Mouse (Mus musculus) c-Kit-positive CD71-positive TER-119-positive erythroid progenitor cells, embryonic 14.5 days (primary cell): ENCODE results near the gene Pdss2.
"Not testable (repeated sequence)": the region's sequence is repeated elsewhere in the genome, so short reads cannot be mapped to it uniquely, and the experiment has no call there.

Experiments used
- DNase-seq: peaks from one replicate; pipeline ENCODE4 v3.0.0-alpha.2; 2013; ENCODE audit warnings: low spot score

Pdss2 gene

GRCm38 (mm10) chr10:43244262-43244806 is 23.0 kb downstream of the Pdss2 start:
- no peak for DNase-seq

GRCm38 (mm10) chr10:43245461-43246200 is 24.3 kb downstream of the Pdss2 start:
- no peak for DNase-seq

- no peak for DNase-seq
Observed at GRCm38 (mm10) chr10:43247994-43248393, 26.7 kb downstream of the Pdss2 start.

GRCm38 (mm10) chr10:43252324-43252723 is 31.0 kb downstream of the Pdss2 start:
- no peak for DNase-seq

GRCm38 (mm10) chr10:43256965-43257364 is 35.7 kb downstream of the Pdss2 start:
- DNase-seq: not testable (repeated sequence)

GRCm38 (mm10) chr10:43257500-43257899 is 36.2 kb downstream of the Pdss2 start:
- not testable (repeated sequence) for DNase-seq

DNA sequence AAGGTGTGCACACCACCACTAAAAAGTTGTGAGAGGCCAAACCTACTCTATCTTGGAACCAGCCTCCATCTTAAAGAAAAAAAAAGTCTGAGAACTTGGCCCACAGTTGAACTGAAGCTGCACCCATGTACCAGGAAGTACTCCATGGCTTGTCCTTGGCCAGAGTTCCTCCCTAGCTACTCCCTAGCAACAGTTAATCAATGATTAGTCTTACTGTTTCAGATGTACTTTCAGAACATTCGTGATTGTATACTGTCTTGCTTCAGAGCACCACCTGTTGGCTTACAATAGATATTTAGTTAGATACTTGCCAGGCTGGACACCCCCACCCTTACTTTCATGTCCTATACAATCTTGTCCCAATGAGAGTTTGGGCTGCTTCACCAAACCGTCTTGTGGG is 50.0 kb downstream of the Pdss2 start:
- DNase-seq: no peak

DNA sequence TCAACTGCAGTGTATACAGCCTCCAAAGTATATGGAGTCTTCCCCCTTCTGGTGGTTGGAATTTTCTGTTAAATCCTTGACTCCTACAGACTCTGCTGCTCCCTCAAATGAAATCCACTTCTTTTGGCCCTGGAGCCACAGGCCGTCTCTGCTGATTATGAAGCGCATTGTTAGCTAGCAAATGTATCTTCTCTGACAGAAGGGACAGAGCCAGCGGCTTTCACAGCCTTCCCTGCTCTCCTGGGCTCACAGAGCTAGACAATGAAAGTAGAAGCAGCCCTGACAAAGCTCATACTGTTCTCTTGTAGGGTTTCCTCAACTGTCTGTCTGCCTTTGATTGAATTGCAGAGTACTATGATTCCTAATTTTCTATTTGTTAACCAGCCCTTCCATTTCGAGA is 51.1 kb downstream of the Pdss2 start:
- DNase-seq: no peak

GRCm38 (mm10) chr10:43273057-43273456 is 51.8 kb downstream of the Pdss2 start:
- DNase-seq: no peak

DNA sequence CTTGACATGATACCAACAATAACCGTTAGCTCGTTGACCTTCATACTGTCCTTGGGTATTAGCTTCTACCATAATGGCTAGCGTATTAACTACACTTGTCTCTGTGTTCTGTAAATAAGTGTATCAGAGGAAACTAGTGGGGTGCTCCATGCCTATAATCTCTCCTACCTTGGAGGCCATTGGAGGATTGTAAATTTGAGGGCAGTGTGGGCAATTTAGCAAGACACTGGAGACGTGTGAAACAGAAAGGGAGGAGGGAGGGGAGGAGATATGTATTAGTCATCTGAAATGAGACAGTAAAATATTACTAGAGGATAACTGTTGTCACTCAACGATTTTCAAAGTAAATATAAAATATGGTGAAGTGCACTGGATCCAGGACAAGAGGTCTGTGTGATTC is 54.2 kb downstream of the Pdss2 start:
- DNase-seq: no peak

GRCm38 (mm10) chr10:43276116-43276659 is 54.9 kb downstream of the Pdss2 start:
- no peak for DNase-seq

DNA sequence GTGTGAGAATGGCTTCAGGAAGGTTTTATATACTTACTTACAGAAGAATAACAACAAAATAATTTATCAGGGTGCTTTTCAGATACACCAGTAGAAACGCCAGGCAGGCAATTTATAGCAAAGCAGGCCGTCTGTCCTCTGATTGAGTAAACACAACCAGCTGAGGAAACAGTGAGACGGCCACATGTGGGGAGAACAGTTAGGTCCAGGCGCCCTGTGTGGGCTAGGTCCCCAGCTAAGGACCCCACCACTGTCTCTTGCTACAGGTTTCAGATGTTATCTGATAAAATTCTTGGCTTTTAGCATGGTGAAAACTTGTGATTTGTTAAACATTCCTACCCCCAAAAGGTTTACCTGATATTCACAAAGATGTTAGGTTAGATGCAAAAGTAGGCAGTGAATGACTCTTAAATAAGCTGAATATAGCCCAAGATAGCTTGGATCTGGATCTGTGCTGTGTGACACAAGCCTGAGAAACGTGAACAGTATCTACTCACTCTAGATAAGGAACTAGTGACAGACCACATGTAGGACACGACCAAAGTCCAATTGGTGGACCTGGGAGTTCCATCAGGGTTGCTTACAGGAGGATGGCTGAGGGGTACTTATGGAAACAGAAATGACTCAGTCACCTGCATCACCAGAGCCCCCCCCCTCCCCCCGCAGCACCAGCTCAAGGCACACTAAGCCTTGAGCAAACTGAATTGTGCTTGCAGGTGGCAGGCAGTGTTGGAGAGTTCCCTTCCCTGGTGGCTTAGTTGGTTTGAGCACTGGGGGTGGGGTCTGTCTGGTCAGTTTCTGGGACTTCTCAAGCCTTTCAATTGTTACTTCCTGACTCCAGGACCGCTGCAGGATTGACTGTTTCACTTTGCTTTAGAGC is 56.2 kb downstream of the Pdss2 start:
- DNase-seq: no peak

- DNase-seq: no peak
Observed at GRCm38 (mm10) chr10:43279637-43280288, 58.5 kb downstream of the Pdss2 start.

DNA sequence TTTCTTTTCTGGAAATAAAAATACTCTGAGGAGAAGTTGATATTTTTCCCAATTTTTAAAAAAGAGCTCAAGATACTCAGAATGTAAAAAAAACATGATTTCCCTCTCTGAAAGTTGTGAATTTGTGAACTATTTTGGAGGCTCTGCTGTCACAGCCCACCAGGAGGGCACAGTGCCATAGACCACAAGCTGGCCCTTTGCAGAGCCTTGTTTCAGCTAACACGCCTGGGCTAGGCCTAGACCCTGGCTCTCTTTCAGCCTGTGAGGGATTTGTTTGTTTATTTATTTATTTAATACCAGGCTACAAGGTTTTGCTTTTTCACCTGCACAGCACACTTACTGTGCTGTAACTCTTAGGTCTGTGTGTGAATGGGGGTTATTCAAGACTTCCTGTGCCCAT is 64.3 kb downstream of the Pdss2 start:
- DNase-seq: no peak

DNA sequence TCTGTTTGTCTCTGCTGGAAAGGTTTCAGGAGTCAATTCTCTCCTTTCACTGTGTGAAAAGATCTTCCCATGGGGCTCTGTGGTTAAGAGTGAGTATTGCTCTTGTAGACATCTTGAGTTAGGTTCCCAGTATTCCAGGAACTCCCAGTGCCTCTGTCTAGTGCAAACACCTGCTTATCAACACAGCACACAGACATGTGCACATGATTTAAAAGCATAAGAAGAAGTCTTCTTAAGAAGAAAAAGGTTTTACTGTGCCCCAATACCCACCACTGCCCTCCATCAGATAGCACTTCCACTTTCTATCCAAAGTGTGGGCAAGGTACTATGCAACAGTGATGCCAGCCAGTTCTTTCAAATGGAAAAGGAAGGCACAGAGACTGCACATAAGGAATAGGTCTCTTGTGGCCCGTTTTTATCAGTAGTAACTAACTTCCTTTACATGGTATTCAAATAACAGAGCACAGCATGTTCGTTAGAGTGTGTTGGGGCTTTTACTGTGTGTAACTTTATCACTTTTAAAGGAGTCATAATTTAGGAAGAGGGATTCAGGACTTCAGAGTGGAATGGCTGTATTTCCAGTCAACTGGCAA is 69.4 kb downstream of the Pdss2 start:
- DNase-seq: peak; percentile 86

GRCm38 (mm10) chr10:43291333-43291736 is 70.0 kb downstream of the Pdss2 start:
- peak; percentile 65 for DNase-seq

DNA sequence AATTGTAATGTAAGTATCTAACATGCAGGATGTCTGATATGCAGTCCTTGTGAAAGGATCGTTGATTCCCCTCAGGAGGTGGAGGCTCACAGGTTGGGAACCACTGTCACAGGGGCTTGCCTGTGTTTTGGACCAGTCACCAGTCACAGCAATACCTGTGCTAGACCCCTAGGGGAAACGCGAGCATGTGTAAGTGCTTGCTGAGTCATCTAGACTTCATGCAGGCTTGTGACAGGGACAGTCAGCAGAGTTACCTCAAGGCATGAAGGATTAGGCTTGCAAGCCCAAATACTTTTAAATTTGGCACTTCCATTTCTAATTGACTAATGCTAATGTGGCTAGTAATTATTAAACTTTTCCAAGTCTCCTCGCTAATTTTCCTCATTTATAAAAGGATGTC is 71.2 kb downstream of the Pdss2 start:
- peak; percentile 37 for DNase-seq

DNA sequence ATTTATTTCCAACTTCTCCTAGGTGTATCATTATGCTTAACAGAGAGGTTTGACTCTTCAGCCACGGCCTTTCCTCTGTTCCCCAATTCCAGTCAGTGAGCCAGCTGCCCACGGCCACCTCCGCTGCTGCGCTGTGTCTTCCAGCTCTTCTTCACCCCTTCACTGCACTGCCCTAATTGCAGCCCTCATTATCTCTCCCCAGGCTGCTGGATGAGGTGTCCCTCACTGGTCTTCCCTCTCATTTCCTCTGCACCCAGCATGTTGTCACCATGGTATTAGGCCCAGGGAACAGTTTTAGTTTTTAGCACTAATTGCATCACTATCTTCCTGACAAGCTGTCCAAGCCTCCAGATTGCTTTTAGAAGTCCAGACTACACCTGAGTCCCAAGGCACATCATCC is 73.0 kb downstream of the Pdss2 start:
- DNase-seq: no peak

DNA sequence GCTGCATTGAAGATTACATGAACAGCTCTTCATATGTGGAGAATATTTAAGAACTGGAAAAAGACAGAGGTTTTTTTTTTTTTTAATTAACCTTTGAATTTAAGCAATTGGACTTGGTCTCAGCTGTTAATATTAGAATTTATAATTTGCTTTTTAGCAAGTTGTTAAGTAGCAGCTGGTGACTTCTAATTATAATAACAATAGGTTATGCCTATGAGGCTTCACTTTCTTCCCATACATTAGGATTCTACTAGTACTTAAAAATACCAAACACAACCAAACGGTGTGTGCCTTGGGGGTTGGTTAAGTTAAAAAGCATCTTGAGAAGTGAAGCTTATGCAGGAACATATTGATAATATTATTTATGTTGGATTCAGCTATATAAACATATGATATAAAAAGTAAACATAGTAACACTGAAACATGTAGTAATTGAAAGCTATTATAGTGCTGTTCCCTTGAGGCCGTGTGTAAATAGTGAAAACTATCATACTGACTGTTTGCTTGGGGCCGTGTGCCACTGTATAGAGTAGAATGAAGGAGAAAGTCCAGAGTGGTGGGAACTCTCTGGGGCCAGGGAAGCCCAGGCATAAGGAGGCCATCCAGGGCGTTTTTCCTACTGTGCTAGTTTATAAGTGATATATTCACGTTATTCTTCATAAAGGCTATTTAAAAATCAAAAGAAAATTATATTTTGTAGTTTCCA is 87.0 kb downstream of the Pdss2 start:
- DNase-seq: no peak

DNA sequence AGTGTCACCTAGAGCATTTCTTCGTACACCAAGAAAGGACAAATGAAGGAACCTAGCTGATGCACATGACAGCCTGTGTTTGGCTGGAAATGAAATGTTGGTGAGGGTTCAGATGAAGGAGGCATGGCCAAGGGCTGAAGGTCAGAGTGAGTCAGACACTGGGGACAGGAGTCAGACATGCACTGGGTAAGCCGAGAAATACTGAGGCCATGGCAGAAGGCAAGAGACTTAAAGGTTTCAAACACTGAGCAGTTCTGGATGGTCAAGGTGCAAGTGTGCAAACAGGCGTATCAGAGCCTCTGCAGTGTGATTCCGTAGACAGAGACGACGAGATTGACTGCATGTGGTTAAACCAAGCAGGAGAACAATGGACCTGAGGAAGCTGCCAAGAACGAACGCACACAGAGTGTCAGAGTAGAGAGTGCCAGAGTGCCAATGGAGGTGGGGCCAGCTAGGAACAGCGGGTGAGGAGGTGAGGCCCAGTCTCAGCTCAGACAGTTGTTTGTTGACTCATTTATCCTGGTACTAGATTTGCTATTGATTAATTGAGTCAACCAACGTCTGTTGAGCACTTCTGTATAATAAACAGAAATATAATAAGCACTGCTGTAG is 89.6 kb downstream of the Pdss2 start:
- no peak for DNase-seq

DNA sequence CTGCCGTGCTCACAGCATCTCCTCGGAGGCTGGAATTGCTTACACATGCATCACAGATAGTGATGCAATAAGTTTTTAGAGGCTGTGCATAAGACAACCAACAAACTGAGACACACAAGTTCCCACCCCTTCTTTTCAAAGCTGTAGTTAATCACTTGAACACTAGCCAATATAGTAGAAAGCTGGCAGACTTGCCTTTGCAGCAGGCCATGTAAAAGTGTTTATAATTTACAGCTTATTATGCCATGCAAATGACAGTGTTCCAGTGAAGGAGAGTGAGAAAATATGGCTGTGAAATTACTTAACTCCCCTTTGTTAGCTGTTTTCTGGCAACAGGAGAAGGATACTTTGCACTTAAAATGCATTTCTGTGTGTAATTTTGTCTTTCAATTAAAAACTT is 90.9 kb downstream of the Pdss2 start:
- no peak for DNase-seq
